Mouse (Mus musculus): ENCODE results near the gene Hist1h4c. TPM values are rescaled to one million over a fixed set of nuclear protein-coding genes. Genes with fewer than 3 reads are reported as not detected.
A peak's percentile ranks its signal among the peaks of the same experiment; 100 is the strongest.
"Not testable (repeated sequence)": the region's sequence is repeated elsewhere in the genome, so short reads cannot be mapped to it uniquely, and the experiment has no call there.

The Hist1h4c gene
- polyA plus RNA-seq, 1 experiment from 2014 or later = 6.1 TPM

- no peak for ATAC-seq (replicated peaks; ENCODE audit: insufficient number of reproducible peaks, low FRiP score, low TSS enrichment, low read depth)
- DNase-seq (ENCODE audit: low spot score) = no peak
- Histone ChIP-seq H3K4me1 (ENCODE audit: control insufficient read depth, insufficient read depth, low read length) (no peaks in the 10 kb centered on the region; the same call in 1 of the 2 replicates), H3K4me3 (ENCODE audit: low read depth, low read length) (no peak overlapping the region), H3K9ac (replicated peaks; ENCODE audit: low read length) (no peak overlapping the region), H3K27me3 (ENCODE audit: control insufficient read depth, insufficient read depth, low read length) (no peaks in the 10 kb centered on the region), H3K4me2 (ENCODE audit: low read depth, low read length) (no peak overlapping the region), H3K36me3 (replicated peaks; ENCODE audit: control insufficient read depth, insufficient read depth, low read depth, low read length) (no peaks in the 10 kb centered on the region), H3K27ac (replicated peaks; ENCODE audit: low read depth, low read length) (no peak overlapping the region), H3K9me3 (replicated peaks; ENCODE audit: control insufficient read depth, low read length) (no peaks in the 10 kb centered on the region)
- 86% methylated on average over 4 of the region's 4 CpGs for WGBS
These were observed 9.8 kb upstream of the Hist1h4c start for GRCm38 (mm10) chr13:23708041-23708440.

DNA sequence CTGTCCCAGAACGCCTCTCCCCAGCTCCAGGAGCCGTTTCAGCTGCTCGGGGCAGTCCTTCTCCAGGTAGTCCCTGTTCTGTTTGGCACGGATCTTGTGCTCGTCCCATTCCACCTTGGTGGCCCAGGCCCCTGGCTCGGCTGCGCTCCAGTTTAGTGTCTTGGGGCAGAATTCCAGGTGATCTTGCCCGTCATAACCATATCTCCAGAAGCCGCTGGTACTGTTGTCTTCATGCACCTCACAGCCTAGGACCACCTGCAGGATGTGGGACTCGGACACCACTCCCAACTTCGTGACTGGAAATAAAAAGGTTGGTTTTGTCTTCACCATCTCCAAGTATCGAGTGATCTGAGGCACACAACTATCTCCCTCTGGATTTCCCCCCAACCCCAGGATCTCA lies 8.5 kb upstream of the Hist1h4c start:
- no peak for DNase-seq (ENCODE audit: low spot score)
- Histone ChIP-seq H3K9me3 (replicated peaks; ENCODE audit: control insufficient read depth, low read length) (no peaks in the 10 kb centered on the region), H3K9ac (replicated peaks; ENCODE audit: low read length) (no peak overlapping the region), H3K36me3 (replicated peaks; ENCODE audit: control insufficient read depth, insufficient read depth, low read depth, low read length) (no peaks in the 10 kb centered on the region), H3K4me1 (ENCODE audit: control insufficient read depth, insufficient read depth, low read length) (no peaks in the 10 kb centered on the region; the same call in 1 of the 2 replicates), H3K27ac (replicated peaks; ENCODE audit: low read depth, low read length) (no peak overlapping the region), H3K4me3 (ENCODE audit: low read depth, low read length) (no peak overlapping the region), H3K4me2 (ENCODE audit: low read depth, low read length) (no peak overlapping the region), H3K27me3 (ENCODE audit: control insufficient read depth, insufficient read depth, low read length) (no peaks in the 10 kb centered on the region)
- ATAC-seq (replicated peaks; ENCODE audit: insufficient number of reproducible peaks, low FRiP score, low TSS enrichment, low read depth) = no peak
- WGBS = 95% methylated on average over 12 of the region's 12 CpGs

DNA sequence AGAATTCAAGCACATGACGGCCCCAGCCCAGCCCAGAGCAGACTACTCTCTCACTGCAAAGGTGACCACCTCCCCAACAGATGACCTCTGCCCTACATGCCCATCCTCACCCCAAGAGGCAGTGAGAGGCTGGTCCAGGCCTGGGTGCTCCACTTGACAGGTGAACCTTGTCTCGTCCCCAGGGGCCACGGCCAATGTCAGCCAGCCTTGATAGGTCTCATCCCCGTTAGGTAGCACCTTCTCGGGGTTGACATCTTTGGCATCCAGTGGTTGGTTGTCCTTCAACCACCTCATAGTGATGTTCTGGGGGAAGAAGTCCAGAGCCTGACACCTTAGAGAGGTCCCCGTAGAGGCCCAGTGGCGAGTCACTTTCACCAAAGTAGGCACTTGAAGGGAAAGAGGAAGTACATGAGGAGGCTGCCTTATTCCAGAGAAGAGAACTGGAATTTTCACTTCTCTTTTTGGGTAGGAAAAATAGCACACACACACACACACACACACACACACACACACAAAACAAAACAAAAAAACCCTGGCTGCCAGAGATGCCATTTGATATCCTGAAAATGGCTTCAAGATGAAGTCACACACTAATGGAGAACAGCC lies 7.6 kb upstream of the Hist1h4c start:
- WGBS = 91% methylated on average over 7 of the region's 7 CpGs
- Histone ChIP-seq H3K9ac (replicated peaks; ENCODE audit: low read length) (no peak overlapping the region), H3K4me1 (ENCODE audit: control insufficient read depth, insufficient read depth, low read length) (no peaks in the 10 kb centered on the region; the same call in 1 of the 2 replicates), H3K36me3 (replicated peaks; ENCODE audit: control insufficient read depth, insufficient read depth, low read depth, low read length) (no peaks in the 10 kb centered on the region), H3K27me3 (ENCODE audit: control insufficient read depth, insufficient read depth, low read length) (no peaks in the 10 kb centered on the region), H3K9me3 (replicated peaks; ENCODE audit: control insufficient read depth, low read length) (no peaks in the 10 kb centered on the region), H3K4me3 (ENCODE audit: low read depth, low read length) (no peak overlapping the region), H3K4me2 (ENCODE audit: low read depth, low read length) (no peak overlapping the region), H3K27ac (replicated peaks; ENCODE audit: low read depth, low read length) (no peak overlapping the region)
- no peak for ATAC-seq (replicated peaks; ENCODE audit: insufficient number of reproducible peaks, low FRiP score, low TSS enrichment, low read depth)
- no peak for DNase-seq (ENCODE audit: low spot score)

- H3K9ac ChIP-seq (replicated peaks; ENCODE audit: low read length); H3K27me3 ChIP-seq (ENCODE audit: control insufficient read depth, insufficient read depth, low read length); H3K9me3 ChIP-seq (replicated peaks; ENCODE audit: control insufficient read depth, low read length); ATAC-seq (replicated peaks; ENCODE audit: insufficient number of reproducible peaks, low FRiP score, low TSS enrichment, low read depth); H3K4me1 ChIP-seq (ENCODE audit: control insufficient read depth, insufficient read depth, low read length); H3K4me3 ChIP-seq (ENCODE audit: low read depth, low read length); H3K27ac ChIP-seq (replicated peaks; ENCODE audit: low read depth, low read length); H3K4me2 ChIP-seq (ENCODE audit: low read depth, low read length); H3K36me3 ChIP-seq (replicated peaks; ENCODE audit: control insufficient read depth, insufficient read depth, low read depth, low read length); DNase-seq (ENCODE audit: low spot score): not testable (repeated sequence)
- 89% methylated on average over 2 of the region's 2 CpGs for WGBS
These were observed 4.5 kb upstream of the Hist1h4c start for GRCm38 (mm10) chr13:23702801-23703200.

DNA sequence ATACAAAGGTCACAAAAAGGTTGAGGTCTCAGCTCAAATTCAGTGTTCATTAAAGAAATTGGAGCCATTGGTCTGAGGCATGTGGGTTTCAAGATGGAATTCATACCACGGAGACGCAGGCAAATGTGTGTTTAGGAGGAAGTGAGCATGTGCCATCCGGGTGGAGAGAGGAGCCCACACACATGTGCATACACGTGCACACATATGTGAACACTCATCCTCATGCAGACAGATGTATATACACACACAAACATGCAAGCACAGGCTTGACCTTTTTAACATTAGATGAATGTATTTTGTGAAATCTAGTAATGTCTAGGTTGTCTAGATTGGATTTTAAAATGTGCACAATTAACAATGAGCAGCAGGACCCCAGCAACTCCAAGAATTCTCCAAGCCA lies 4.0 kb upstream of the Hist1h4c start:
- no peak overlapping the region for H3K4me2 ChIP-seq (ENCODE audit: low read depth, low read length)
- H3K9ac ChIP-seq (replicated peaks; ENCODE audit: low read length) = no peak overlapping the region
- H3K27me3 ChIP-seq (ENCODE audit: control insufficient read depth, insufficient read depth, low read length) = no peaks in the 10 kb centered on the region
- no peaks in the 10 kb centered on the region for H3K4me1 ChIP-seq (ENCODE audit: control insufficient read depth, insufficient read depth, low read length)
- H3K36me3 ChIP-seq (replicated peaks; ENCODE audit: control insufficient read depth, insufficient read depth, low read depth, low read length) = no peaks in the 10 kb centered on the region
- no peak overlapping the region for H3K27ac ChIP-seq (replicated peaks; ENCODE audit: low read depth, low read length)
- H3K4me3 ChIP-seq (ENCODE audit: low read depth, low read length) = no peak overlapping the region
- ATAC-seq (replicated peaks; ENCODE audit: insufficient number of reproducible peaks, low FRiP score, low TSS enrichment, low read depth) (no peak), DNase-seq (ENCODE audit: low spot score) (no peak)
- 79% methylated on average over 4 of the region's 4 CpGs for WGBS
- H3K9me3 ChIP-seq (replicated peaks; ENCODE audit: control insufficient read depth, low read length) = no peaks in the 10 kb centered on the region

DNA sequence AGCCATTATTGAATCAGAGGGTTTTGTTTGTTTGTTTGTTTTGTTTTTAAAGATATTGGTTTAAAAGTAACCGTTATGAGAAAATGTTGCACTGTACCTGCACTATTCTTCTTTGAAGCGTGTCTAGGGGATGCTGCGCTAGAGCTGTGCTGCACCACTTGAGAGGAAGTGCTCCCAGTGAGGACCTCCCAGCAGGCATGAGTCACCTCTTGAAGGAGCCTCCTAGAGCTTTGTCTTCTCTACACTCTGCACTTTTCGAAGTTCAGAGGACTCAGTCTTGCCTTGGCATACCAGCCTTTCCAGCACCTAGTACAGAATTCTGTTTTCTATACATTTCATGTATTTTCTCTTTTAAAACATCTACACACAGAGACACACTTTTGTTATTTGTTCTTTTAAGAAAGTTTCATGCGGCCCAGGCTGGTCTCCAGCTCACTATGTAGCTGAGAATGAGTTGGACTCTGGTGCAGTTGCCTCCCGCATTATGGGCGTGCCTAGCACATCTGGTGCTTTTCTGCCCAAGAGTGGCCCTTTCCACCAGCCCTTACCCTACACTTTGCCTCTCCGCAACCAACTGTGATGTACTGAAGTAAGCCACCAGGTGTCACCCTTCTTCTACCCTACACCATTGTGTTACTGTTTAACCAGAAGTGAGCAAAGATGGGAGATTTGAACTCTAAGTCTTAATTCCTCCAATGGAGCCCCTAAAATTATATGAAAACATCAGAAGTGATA lies 2.7 kb upstream of the Hist1h4c start:
- ATAC-seq (replicated peaks; ENCODE audit: insufficient number of reproducible peaks, low FRiP score, low TSS enrichment, low read depth) (peak; percentile 53; the same call in 1 of the 2 replicates), DNase-seq (ENCODE audit: low spot score) (peak; percentile 89)
- H3K27ac ChIP-seq (replicated peaks; ENCODE audit: low read depth, low read length) = no peak overlapping the region
- 31% methylated on average over 8 of the region's 8 CpGs for WGBS
- H3K9ac ChIP-seq (replicated peaks; ENCODE audit: low read length) = no peak overlapping the region; the same call in 1 of the 2 replicates
- no peaks in the 10 kb centered on the region for H3K27me3 ChIP-seq (ENCODE audit: control insufficient read depth, insufficient read depth, low read length)
- no peak overlapping the region for H3K4me2 ChIP-seq (ENCODE audit: low read depth, low read length)
- H3K4me3 ChIP-seq (ENCODE audit: low read depth, low read length) = no peak overlapping the region
- no peaks in the 10 kb centered on the region for H3K4me1 ChIP-seq (ENCODE audit: control insufficient read depth, insufficient read depth, low read length)
- no peaks in the 10 kb centered on the region for H3K9me3 ChIP-seq (replicated peaks; ENCODE audit: control insufficient read depth, low read length)
- no peaks in the 10 kb centered on the region for H3K36me3 ChIP-seq (replicated peaks; ENCODE audit: control insufficient read depth, insufficient read depth, low read depth, low read length)

DNA sequence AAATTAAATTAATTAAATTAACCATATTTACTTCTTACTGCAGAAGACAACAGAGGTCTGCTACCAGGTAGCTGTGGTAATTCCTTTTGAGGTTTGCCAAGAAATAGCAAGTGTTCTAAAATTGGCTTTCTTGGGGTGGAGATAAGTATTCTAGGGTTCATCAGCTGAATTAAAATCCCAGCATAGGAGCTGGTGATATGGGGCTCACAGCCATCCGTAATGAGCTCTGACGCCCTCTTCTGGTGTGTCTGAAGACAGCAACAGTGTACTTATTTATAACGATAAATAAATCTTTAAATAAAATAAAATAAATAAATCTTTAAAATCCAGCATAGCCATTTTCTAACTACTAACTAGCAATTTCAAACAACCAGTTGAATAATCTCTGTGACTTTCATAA lies 1.5 kb upstream of the Hist1h4c start:
- Histone ChIP-seq H3K27ac (replicated peaks; ENCODE audit: low read depth, low read length) (no peak overlapping the region), H3K9me3 (replicated peaks; ENCODE audit: control insufficient read depth, low read length) (no peaks in the 10 kb centered on the region), H3K4me1 (ENCODE audit: control insufficient read depth, insufficient read depth, low read length) (no peaks in the 10 kb centered on the region), H3K27me3 (ENCODE audit: control insufficient read depth, insufficient read depth, low read length) (no peaks in the 10 kb centered on the region), H3K4me2 (ENCODE audit: low read depth, low read length) (no peak overlapping the region), H3K36me3 (replicated peaks; ENCODE audit: control insufficient read depth, insufficient read depth, low read depth, low read length) (no peaks in the 10 kb centered on the region), H3K9ac (replicated peaks; ENCODE audit: low read length) (no peak overlapping the region), H3K4me3 (ENCODE audit: low read depth, low read length) (no peak overlapping the region)
- no peak for ATAC-seq (replicated peaks; ENCODE audit: insufficient number of reproducible peaks, low FRiP score, low TSS enrichment, low read depth)
- DNase-seq (ENCODE audit: low spot score) = no peak
- 63% methylated on average over 3 of the region's 3 CpGs for WGBS

DNA sequence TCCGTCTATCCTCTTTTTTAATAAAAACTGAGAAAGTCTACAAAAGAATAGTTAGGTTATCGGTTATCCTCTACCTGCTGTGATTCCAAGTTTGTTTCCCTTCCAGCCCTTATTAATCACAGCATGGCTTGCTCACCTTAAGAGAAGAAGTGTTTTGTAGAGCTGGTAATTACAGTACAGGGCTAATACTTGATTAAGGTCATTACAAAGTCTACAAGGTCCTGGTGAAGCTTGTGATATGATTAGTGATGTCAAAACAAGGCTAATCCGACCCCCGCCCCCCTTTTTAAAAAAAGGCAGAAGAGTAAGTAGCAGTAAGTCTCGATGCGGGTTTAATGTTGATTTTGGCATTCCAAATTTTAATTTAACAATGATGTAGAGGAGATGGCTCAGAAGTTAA lies 742 bp upstream of the Hist1h4c start:
- Histone ChIP-seq H3K9ac (replicated peaks; ENCODE audit: low read length) (no peak overlapping the region; the same call in 1 of the 2 replicates), H3K4me3 (ENCODE audit: low read depth, low read length) (no peak overlapping the region), H3K27ac (replicated peaks; ENCODE audit: low read depth, low read length) (peak overlapping the region; percentile 57; the same call in 1 of the 2 replicates), H3K4me1 (ENCODE audit: control insufficient read depth, insufficient read depth, low read length) (no peaks in the 10 kb centered on the region), H3K9me3 (replicated peaks; ENCODE audit: control insufficient read depth, low read length) (no peaks in the 10 kb centered on the region), H3K27me3 (ENCODE audit: control insufficient read depth, insufficient read depth, low read length) (no peaks in the 10 kb centered on the region), H3K36me3 (replicated peaks; ENCODE audit: control insufficient read depth, insufficient read depth, low read depth, low read length) (no peaks in the 10 kb centered on the region), H3K4me2 (ENCODE audit: low read depth, low read length) (no peak overlapping the region)
- DNase-seq (ENCODE audit: low spot score) (no peak), ATAC-seq (replicated peaks; ENCODE audit: insufficient number of reproducible peaks, low FRiP score, low TSS enrichment, low read depth) (no peak)
- WGBS = 63% methylated on average over 6 of the region's 6 CpGs

All from embryonic facial prominence, embryonic 11.5 days (tissue).